Mouse (Mus musculus): Measurements from ENCODE around the gene Ranbp2.
A peak's percentile ranks its signal among the peaks of the same experiment; 100 is the strongest.
"Not testable (repeated sequence)": the region's sequence is repeated elsewhere in the genome, so short reads cannot be mapped to it uniquely, and the experiment has no call there.

Gene Ranbp2

DNA sequence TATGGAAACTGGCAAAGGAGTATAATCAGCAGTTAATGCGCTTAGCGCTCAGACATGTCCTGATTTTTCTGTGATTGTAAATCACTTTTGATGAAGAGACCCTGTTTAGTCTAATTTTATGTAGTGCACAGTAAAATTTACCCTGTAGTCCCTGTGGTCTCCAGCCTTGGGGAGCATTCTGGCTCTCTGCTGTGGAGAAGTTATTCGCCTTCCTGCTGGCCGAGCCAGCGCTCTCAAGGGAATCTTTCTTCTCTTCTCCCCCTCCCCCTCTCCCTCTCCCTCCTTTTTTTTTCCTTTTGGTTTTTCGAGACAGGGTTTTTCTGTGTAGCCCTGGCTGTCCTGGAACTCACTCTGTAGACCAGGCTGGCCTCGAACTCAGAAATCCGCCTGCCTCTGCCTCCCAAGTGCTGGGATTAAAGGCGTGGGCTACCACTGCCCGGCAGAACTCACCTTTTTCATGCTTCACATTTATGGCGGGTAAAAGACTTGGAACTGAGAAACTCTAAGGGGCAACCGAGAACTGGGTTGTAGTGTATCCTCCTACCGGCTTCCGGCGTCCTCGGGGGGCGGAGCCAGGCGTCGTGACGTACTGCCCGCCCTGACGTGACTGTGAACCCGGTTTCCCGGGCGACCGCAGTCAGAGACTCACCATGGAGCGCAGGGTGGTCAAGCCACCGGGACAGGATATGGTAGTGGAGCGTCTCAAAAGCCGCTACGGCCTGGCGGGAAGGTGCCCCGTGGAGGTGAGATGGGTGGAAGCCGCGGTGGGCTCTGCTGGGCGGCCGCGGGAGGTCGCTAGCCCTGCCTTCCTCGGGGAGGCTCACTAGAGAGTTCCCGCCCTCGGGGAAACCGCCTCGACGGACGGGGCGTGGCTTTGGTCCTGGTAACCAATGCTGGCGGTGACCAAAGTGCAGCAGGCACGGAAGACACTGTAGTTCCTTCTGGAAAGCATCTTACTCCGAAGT lies 50.9 kb downstream of the Ranbp2 start, which contains the start of gene Ccdc138:
Gene Ccdc138 (plus strand): TSS at position 629 of the 965 bp plus-strand sequence.
- DNase-seq, result peak; percentile 75

DNA sequence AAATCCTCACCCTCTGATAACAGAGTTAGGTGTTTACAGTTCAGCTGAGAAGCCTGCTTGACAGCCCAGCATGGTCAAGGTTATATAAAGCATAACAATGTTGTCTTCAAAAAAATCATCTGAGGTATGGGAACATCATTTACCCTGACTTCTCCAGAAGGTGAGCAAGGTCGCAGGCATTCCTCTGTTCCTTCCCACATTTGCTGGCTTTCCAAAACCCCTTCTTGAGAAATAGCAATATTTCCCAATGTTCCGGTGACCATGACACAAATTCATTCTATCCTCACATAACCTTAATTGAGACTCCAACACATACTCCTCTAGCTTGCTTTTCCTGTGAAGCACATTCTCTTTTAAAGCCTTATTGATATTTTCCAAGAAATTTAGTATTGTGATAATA lies 51.8 kb downstream of the Ranbp2 start:
- no peak for DNase-seq

DNA sequence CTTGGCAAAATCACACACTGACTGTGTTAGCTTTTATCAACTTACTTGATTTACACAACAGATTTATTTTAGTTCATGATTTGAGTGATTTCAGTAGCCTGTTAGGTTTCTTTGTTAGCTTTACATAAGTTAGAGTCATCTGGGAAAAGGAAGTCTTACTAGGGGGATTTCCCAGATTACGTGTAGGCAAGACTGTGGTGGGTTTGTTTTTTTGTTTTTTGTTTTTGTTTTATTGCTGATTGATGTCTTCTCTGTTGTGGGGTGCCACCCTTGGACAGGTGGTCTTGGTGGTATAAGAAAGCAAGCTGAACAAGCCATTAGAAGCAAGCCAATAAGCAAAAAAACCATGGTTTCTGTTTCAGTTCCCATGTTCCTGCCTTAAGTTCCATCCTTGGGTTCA lies 82.6 kb downstream of the Ranbp2 start:
- no peak for DNase-seq

DNA sequence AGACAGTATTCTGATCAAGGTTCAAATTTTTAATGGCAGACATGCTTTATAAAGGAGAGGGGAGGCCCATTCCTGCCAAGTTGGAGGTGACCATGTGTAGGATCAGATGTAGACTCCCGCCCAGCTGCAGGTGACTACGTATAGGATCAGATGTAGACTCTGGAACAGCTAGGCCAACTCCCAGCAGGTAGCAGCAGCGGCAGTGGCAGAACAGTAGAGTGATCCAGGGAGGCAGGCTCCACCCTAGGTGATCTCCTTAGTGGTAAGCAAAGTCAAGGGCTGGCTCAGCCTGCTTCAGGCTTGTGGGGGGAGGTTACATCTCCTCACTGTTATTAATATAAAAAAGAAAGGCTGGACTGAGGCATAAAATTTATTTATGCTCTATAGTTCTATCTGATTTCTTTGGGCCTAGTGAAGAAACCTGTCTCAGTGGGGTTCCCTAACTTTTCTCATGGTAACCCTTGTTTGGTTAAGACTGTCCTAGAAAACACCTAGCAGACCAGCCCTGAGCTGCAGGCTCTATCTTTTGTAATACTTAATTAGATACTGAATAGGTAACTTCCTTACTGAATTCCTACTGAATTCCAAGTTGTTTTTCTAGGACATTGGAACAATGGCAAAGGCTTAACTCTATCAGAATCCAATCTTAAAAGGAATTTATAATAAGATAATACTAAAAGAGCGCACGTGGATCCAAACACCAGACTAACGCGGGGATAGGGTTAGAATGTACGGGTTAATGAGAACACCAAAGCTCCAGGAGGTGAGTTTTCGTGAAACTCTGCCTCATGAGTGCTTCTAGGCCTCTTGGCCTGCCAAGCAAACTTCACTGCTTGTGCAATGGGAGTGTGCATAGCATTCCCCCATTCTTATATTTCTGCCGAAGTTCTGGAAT lies 84.4 kb downstream of the Ranbp2 start:
- DNase-seq, result no peak

DNA sequence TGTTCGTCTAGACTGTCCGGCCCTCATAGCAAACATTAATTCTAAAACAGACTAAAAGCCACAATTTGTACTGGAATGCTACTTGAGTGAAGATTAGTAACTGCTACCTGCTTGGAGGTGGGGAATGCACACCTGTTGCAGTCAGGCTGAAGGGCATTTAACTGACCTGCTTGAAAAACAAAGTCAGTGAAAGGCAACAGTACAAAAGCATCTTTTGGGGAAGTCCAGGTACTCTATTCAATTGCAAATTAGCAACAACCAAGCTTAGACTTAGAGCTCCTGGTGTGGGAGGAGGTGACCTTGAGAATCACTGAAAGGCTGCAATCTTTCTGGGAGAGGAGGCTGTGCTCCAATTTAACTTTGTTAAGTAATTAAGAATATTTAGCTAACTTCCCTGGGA lies 85.5 kb downstream of the Ranbp2 start:
- no peak for DNase-seq

DNA sequence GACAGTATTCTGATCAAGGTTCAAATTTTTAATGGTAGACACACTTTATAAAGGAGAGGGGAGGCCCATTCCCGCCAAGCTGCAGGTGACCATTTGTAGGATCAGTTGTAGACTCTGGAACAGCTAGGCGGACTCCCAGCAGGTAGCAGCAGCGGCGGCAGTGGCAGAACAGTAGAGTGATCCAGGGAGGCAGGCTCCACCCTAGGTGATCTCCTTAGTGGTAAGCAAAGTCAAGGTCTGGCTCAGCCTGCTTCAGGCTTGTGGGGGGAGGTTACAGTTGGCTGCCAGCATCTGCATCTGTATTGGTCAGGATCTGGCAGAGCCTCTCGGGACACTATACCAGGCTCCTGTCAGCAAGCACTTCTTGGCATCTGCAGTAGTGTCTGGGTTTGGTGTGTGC lies 89.6 kb downstream of the Ranbp2 start:
- DNase-seq, result not testable (repeated sequence)

DNA sequence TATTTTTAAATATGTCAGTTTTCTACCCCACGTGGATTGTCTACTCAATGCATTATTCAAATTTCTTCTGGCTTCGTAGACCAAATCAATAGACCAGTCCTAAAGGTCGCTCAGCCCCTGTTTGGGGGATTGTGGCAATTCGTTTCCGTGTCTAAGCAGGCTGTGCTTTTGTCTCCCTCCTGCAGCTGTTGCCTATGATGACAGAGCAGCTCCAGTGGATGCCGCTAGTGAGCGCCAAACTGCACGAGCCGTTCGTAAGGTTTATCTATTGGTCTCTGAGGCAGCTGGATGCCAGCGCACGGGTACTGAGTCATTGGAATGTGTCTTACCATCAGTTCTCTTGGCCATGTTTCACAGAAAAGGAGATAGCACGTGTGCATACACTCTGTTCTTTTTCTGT lies 93.9 kb downstream of the Ranbp2 start:
- DNase-seq, result no peak

Data from cerebellum, adult 11 months (tissue).